Mouse (Mus musculus) bone marrow, adult 2 months (tissue): Measurements from ENCODE around the gene Timmdc1.

Source experiments
- CTCF ChIP-seq: fragments of 200-500 bp; IDR thresholded peaks from 2 replicates; pipeline ENCODE4 v1.5.1; 2011; ENCODE audit warnings: low read length, control low read depth; ENCODE audit not compliant: control insufficient read depth, insufficient read depth
- POLR2A ChIP-seq: fragments of 200-500 bp; IDR thresholded peaks from 2 replicates; pipeline ENCODE4 v1.6.1; 2011; ENCODE audit warnings: low read depth, mild to moderate bottlenecking, control low read depth, low read length, borderline replicate concordance; ENCODE audit not compliant: control insufficient read depth

- TF ChIP-seq POLR2A: no peak
- TF ChIP-seq CTCF: no peak
Measured at GRCm38 (mm10) chr16:38478296-38478695, 44.2 kb downstream of the Timmdc1 start.
